Comparison of ENCODE assay signal across 16 mouse cellular contexts in the genomic region with DNA sequence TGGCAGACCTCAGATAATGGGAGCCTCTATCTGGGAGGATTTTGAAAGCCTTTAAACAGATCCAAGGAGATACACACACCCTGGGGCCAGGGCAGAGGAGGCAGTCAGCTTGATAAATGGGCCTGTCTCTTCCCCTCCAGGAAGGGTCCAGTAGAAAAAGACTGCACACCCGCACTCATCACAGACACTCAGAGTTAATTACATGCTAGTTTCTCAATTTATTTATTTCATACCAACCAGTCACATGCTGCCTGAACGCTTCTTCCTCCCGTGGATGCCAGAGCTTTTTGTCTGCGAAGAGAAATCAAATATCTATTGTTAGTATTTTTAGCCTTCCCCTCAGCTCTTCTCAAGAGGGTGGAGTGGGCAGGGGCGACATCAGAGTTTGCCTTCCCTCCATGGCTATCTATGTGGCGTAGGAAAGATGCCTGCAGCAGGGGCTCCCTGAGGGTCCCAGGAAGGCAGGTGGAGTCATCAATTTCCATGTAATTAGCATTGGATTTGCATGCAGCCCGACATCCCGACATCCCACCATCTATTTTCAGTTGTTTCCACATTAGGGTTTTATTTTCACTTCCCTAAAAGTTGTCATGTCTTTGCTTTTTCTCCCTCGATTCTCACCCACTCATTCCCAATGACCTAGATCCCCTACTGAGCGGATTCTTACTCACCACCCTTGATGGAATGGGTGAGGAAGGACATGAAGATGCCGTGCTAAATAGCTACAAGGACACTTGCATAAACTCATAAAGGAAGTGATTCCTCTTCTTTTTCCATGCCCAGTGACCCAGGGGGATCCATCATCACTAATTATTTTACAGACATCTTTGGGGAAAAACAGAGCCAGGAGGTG. TPM values are rescaled to one million over a fixed set of nuclear protein-coding genes. Genes with fewer than 3 reads are reported as not detected.
DNase-seq lines count a peak whose midpoint lies in the region; ATAC-seq and TF ChIP-seq lines count a peak whose summit lies in the region.
"Had no signal": no experiment of that assay in that cellular context is flagged by ENCODE, and none has a peak within 500 bp of the region (broad histone marks: within the 10 kb centered on the region; RNA-seq: fewer than 3 reads in every experiment).

No protein-coding gene starts in this region.

- no peak overlapping the region for H3K4me3 ChIP-seq in heart, embryonic 13.5 days
- H3K4me3 ChIP-seq in bone marrow macrophage, adult 2 months (ENCODE audit: insufficient read depth, low read length): no peak overlapping the region
- no peak overlapping the region for H3K4me3 ChIP-seq in forebrain, embryonic 16.5 days (replicated peaks; ENCODE audit: low read length)
- no peak overlapping the region for H3K4me3 ChIP-seq in midbrain, embryonic 12.5 days

- no peak for TF ChIP-seq POLR2A in bone marrow macrophage, adult 2 months (IDR thresholded peaks at IDR 0.05; ENCODE audit: borderline replicate concordance, low read depth, low read length)

- DNase-seq in heart, postnatal 25 days (ENCODE audit: low spot score): no peak
- no peak for DNase-seq in thymus, adult 18-20 months
- no peak for DNase-seq in MN1 (ENCODE audit: low spot score)
- DNase-seq in kidney, adult 9 months: no peak
- DNase-seq: adrenal gland, postnatal 14 days; cerebellum, adult 9-10 months; gastrocnemius, postnatal 14 days; kidney, postnatal 25 days; thymus, adult 2 months had no signal

- H3K4me2 ChIP-seq in heart, embryonic 13.5 days: 0 out of 2 replicates have a peak overlapping the region, but pooled peaks have one; percentile 4
- no peak overlapping the region for H3K4me2 ChIP-seq in forebrain, embryonic 16.5 days (ENCODE audit: low read length)
- no peak overlapping the region for H3K4me2 ChIP-seq in midbrain, embryonic 12.5 days (replicated peaks)

- WGBS in heart, embryonic 13.5 days: 45% methylated on average over 11 of the region's 11 CpGs
- 56% methylated on average over 11 of the region's 11 CpGs for WGBS in forebrain, embryonic 16.5 days
- WGBS in midbrain, embryonic 12.5 days: 68% methylated on average over 11 of the region's 11 CpGs

- H3K9ac ChIP-seq in heart, embryonic 13.5 days: peak overlapping the region; percentile 33; the same call in 1 of the 2 replicates
- no peak overlapping the region for H3K9ac ChIP-seq in forebrain, embryonic 16.5 days (replicated peaks; ENCODE audit: low read depth, low read length)
- H3K9ac ChIP-seq in midbrain, embryonic 12.5 days (replicated peaks): no peak overlapping the region
- H3K9ac ChIP-seq: liver, embryonic 14.5 days had no signal

- no peak for ATAC-seq in heart, embryonic 13.5 days (ENCODE audit: extremely low read depth, insufficient number of reproducible peaks, low FRiP score, low TSS enrichment)
- peak; percentile 25; the same call in 1 of the 2 replicates for ATAC-seq in forebrain, embryonic 16.5 days
- ATAC-seq in midbrain, embryonic 12.5 days (ENCODE audit: low FRiP score, low read depth): no peak

- H3K36me3 ChIP-seq in heart, embryonic 13.5 days: 0 out of 2 replicates have a peak, but pooled peaks cover 7% of the 10 kb centered on the region
- no peaks in the 10 kb centered on the region for H3K36me3 ChIP-seq in forebrain, embryonic 16.5 days (ENCODE audit: control insufficient read depth, insufficient read depth)
- no peaks in the 10 kb centered on the region for H3K36me3 ChIP-seq in midbrain, embryonic 12.5 days

- 0 out of 2 replicates have a peak, but pooled peaks cover 3% of the 10 kb centered on the region for H3K9me3 ChIP-seq in heart, embryonic 13.5 days
- H3K9me3 ChIP-seq in forebrain, embryonic 16.5 days (ENCODE audit: control insufficient read depth, low read length): no peaks in the 10 kb centered on the region
- no peaks in the 10 kb centered on the region for H3K9me3 ChIP-seq in midbrain, embryonic 12.5 days

- no peaks in the 10 kb centered on the region for H3K27me3 ChIP-seq in heart, embryonic 13.5 days (replicated peaks)
- no peaks in the 10 kb centered on the region for H3K27me3 ChIP-seq in forebrain, embryonic 16.5 days (replicated peaks; ENCODE audit: control insufficient read depth, insufficient read depth, low read length)
- H3K27me3 ChIP-seq in midbrain, embryonic 12.5 days: no peaks in the 10 kb centered on the region

- intact Hi-C loops in heart, postnatal 25 days (cut with DNase I): no loop called here

- no peak for TF ChIP-seq CTCF in bone marrow macrophage, adult 2 months (IDR thresholded peaks at IDR 0.05; ENCODE audit: low read depth, low read length)

- peak overlapping the region; percentile 46; the same call in 1 of the 2 replicates for H3K27ac ChIP-seq in heart, embryonic 13.5 days (replicated peaks)
- peak overlapping the region; percentile 21 for H3K27ac ChIP-seq in bone marrow macrophage, adult 2 months (ENCODE audit: insufficient read depth, low read depth, low read length)
- peak overlapping the region; percentile 39 for H3K27ac ChIP-seq in forebrain, embryonic 16.5 days (ENCODE audit: low read length)
- H3K27ac ChIP-seq in midbrain, embryonic 12.5 days (replicated peaks): peak overlapping the region; percentile 46; the same call in 1 of the 2 replicates
- H3K27ac ChIP-seq: liver, embryonic 14.5 days had no signal

- peaks cover 50% of the 10 kb centered on the region for H3K4me1 ChIP-seq in heart, embryonic 13.5 days
- H3K4me1 ChIP-seq in bone marrow macrophage, adult 2 months (ENCODE audit: control insufficient read depth, insufficient read depth, low read length): peaks cover 42% of the 10 kb centered on the region
- peaks cover 8% of the 10 kb centered on the region for H3K4me1 ChIP-seq in forebrain, embryonic 16.5 days (replicated peaks; ENCODE audit: control insufficient read depth, insufficient read depth, low read length)
- peaks cover 9% of the 10 kb centered on the region; the same call in 1 of the 2 replicates for H3K4me1 ChIP-seq in midbrain, embryonic 12.5 days

RNA-seq across cellular contexts. Expression of a gene that starts 46.9 kb away (rescaled TPM):
- polyA plus RNA-seq in heart, embryonic 13.5 days (2015; fragmentation: Nextera tagmentation; extraction: Ambion mirVana): not detected in 2 replicates
- total RNA-seq in heart, postnatal 25 days (2021): not detected
- polyA plus RNA-seq in bone marrow macrophage, adult 2 months (2012; ENCODE audit: insufficient read depth, insufficient read length, missing spikeins): not detected in 2 replicates
- polyA plus RNA-seq in forebrain, embryonic 16.5 days (2015; fragmentation: Nextera tagmentation; extraction: Ambion mirVana): 0.17 TPM in 1 of 2 replicates, not detected in the other
- polyA plus RNA-seq in midbrain, embryonic 12.5 days (2016; fragmentation: Nextera tagmentation; extraction: Ambion mirVana): not detected in 2 replicates
- total RNA-seq: adrenal gland, postnatal 14 days; gastrocnemius, postnatal 14 days; hematopoietic stem cell, adult 5-6 weeks; megakaryocyte progenitor cell, adult 5-6 weeks had no signal
